In the genomic region with DNA sequence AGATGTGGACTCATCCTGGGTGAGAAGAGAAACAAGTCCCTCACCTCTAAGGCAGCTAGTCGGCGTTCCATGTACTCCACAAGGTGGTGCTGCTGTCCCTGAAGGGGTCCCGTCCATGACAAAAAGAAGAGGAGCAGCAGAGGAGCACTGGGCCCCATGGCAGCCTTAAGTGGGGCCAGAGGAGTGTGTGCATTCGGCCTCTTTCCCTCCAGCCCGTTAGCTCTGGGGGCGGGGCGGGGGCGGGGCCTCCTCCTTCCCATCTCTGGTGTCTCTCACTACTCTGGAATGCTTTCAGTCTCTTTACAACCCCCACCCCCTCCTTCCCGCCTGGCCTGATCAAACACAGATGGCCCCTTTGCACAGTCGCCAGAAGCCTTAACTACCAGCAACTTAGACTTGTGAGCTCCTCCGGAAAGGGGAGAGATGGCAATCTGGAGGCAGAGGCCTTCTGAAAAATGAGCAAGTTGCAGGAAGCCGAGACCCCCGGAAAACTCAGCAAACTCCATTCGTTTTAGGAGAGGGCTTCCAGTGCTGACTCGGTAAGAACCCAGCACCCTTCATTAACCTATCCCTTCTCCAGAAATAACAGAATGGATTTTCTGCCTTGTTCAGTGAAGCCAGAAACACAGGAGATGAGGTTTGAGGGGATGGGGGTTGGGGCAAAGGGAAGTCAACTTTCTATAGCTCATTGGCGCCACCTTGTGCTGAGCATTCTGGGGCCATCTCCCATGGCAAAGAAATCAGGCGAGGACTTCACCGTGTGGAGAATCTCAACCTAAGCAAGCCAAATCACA, we compare ENCODE assay signal across 8 mouse cellular contexts. TPM values are rescaled to one million over a fixed set of nuclear protein-coding genes. Genes with fewer than 3 reads are reported as not detected.
DNase-seq lines count a peak whose midpoint lies in the region; ATAC-seq lines count a peak whose summit lies in the region.

Gene Olfml3 (minus strand): TSS at position 224 of the 794 bp plus-strand sequence.

- H3K9ac ChIP-seq in intestine, embryonic 16.5 days (ENCODE audit: low read depth, low read length): peak within 1 kb of the TSS; percentile 65
- peak within 1 kb of the TSS; percentile 65 for H3K9ac ChIP-seq in midbrain, embryonic 11.5 days (ENCODE audit: low read length)

- H3K27ac ChIP-seq in embryonic facial prominence, embryonic 10.5 days (replicated peaks): peak within 1 kb of the TSS; percentile 88
- H3K27ac ChIP-seq in intestine, embryonic 16.5 days (ENCODE audit: low read length): peak within 1 kb of the TSS; percentile 92
- peak within 1 kb of the TSS; percentile 86 for H3K27ac ChIP-seq in midbrain, embryonic 11.5 days (ENCODE audit: low read depth, low read length)

- no peaks in the 10 kb centered on the region for H3K9me3 ChIP-seq in embryonic facial prominence, embryonic 10.5 days
- H3K9me3 ChIP-seq in intestine, embryonic 16.5 days (ENCODE audit: control insufficient read depth, low read length): no peaks in the 10 kb centered on the region
- H3K9me3 ChIP-seq in midbrain, embryonic 11.5 days (ENCODE audit: control insufficient read depth, low read length): no peaks in the 10 kb centered on the region

- H3K4me1 ChIP-seq in embryonic facial prominence, embryonic 10.5 days: peaks cover 72% of the 10 kb centered on the region
- H3K4me1 ChIP-seq in intestine, embryonic 16.5 days (ENCODE audit: control insufficient read depth, insufficient read depth, low read length): peaks cover 24% of the 10 kb centered on the region
- peaks cover 49% of the 10 kb centered on the region for H3K4me1 ChIP-seq in midbrain, embryonic 11.5 days (ENCODE audit: control insufficient read depth, insufficient read depth, low read length)

- intact Hi-C loops in left cerebral cortex, postnatal 36 days (cut with DNase I): loop anchor here (2.0 to 5.0 kb wide), 3 partner anchors 161 to 345 kb away; partner anchors contain the start of gene Syt6

- under 1% methylated on average over 18 of the region's 18 CpGs for WGBS in embryonic facial prominence, embryonic 10.5 days
- under 1% methylated on average over 18 of the region's 18 CpGs for WGBS in intestine, embryonic 16.5 days
- under 1% methylated on average over 18 of the region's 18 CpGs for WGBS in midbrain, embryonic 11.5 days

- H3K27me3 ChIP-seq in embryonic facial prominence, embryonic 10.5 days (replicated peaks; ENCODE audit: low read depth, poor library complexity, severe bottlenecking): no peaks in the 10 kb centered on the region
- no peaks in the 10 kb centered on the region for H3K27me3 ChIP-seq in intestine, embryonic 16.5 days (replicated peaks; ENCODE audit: control insufficient read depth, insufficient read depth, low read length)
- H3K27me3 ChIP-seq in midbrain, embryonic 11.5 days (ENCODE audit: control insufficient read depth, insufficient read depth, low read length): no peaks in the 10 kb centered on the region

- H3K4me2 ChIP-seq in intestine, embryonic 16.5 days (ENCODE audit: low read depth, low read length): peak within 1 kb of the TSS; percentile 60
- H3K4me2 ChIP-seq in midbrain, embryonic 11.5 days: peak within 1 kb of the TSS; percentile 54

- peak; percentile 91 for ATAC-seq in intestine, embryonic 16.5 days
- ATAC-seq in midbrain, embryonic 11.5 days (ENCODE audit: low FRiP score): peak; percentile 84

- peaks cover 21% of the 10 kb centered on the region for H3K36me3 ChIP-seq in embryonic facial prominence, embryonic 10.5 days (replicated peaks)
- peaks cover 5% of the 10 kb centered on the region; the same call in 1 of the 2 replicates for H3K36me3 ChIP-seq in intestine, embryonic 16.5 days (ENCODE audit: control insufficient read depth, insufficient read depth, low read length)
- no peaks in the 10 kb centered on the region for H3K36me3 ChIP-seq in midbrain, embryonic 11.5 days (ENCODE audit: control insufficient read depth, insufficient read depth, low read length)

- peak; percentile 92 for DNase-seq in adrenal gland, postnatal 14 days
- DNase-seq in embryonic facial prominence, embryonic 10.5 days (ENCODE audit: low spot score): peak; percentile 97
- DNase-seq in gonadal fat pad, adult 2 months (ENCODE audit: low read depth): no peak
- peak; percentile 84 to 88 for DNase-seq in left cerebral cortex, postnatal 36 days (ENCODE audit: low spot score in 2 of 2)
- peak; percentile 100 for DNase-seq in midbrain, embryonic 11.5 days (ENCODE audit: low spot score, missing footprints)
- peak; percentile 97 for DNase-seq in right cerebral cortex, postnatal 4 days
- peak; percentile 91 for DNase-seq in yolk sac, embryonic 10.5 days (ENCODE audit: low spot score)

- H3K4me3 ChIP-seq in embryonic facial prominence, embryonic 10.5 days: peak within 1 kb of the TSS; percentile 50
- peak within 1 kb of the TSS; percentile 44 for H3K4me3 ChIP-seq in intestine, embryonic 16.5 days (ENCODE audit: low read length)
- peak within 1 kb of the TSS; percentile 18 for H3K4me3 ChIP-seq in midbrain, embryonic 11.5 days (ENCODE audit: low read depth, low read length)

RNA-seq across cellular contexts. Expression of gene Olfml3, which starts in this region (rescaled TPM):
- 12.0 and 12.7 TPM in 2 replicates for total RNA-seq in adrenal gland, postnatal 14 days (2021)
- polyA plus RNA-seq in embryonic facial prominence, embryonic 10.5 days (2016; fragmentation: Nextera tagmentation; extraction: Ambion mirVana): 12.5 and 12.9 TPM in 2 replicates
- polyA plus RNA-seq in gonadal fat pad, adult 2 months (2012; rRNA removed): 29.4 and 30.5 TPM in 2 replicates
- 41.6 and 44.0 TPM in 2 replicates for polyA plus RNA-seq in intestine, embryonic 16.5 days (2015; fragmentation: Nextera tagmentation; extraction: Ambion mirVana)
- 10 to 100 TPM; 12.7 to 13.3 TPM for total RNA-seq in left cerebral cortex, postnatal 36 days (2021)
- polyA plus RNA-seq in midbrain, embryonic 11.5 days (2014; fragmentation: Nextera tagmentation; extraction: Ambion mirVana): 8.9 and 10.5 TPM in 2 replicates
